Mouse (Mus musculus) layer of hippocampus, adult 9-10 months (tissue): Measurements from ENCODE around the gene Met.

ENCODE experiments used
- DNase-seq: peaks from one replicate; pipeline ENCODE4 v3.0.0; 2022; ENCODE audit warnings: low spot score

Gene Met

DNA sequence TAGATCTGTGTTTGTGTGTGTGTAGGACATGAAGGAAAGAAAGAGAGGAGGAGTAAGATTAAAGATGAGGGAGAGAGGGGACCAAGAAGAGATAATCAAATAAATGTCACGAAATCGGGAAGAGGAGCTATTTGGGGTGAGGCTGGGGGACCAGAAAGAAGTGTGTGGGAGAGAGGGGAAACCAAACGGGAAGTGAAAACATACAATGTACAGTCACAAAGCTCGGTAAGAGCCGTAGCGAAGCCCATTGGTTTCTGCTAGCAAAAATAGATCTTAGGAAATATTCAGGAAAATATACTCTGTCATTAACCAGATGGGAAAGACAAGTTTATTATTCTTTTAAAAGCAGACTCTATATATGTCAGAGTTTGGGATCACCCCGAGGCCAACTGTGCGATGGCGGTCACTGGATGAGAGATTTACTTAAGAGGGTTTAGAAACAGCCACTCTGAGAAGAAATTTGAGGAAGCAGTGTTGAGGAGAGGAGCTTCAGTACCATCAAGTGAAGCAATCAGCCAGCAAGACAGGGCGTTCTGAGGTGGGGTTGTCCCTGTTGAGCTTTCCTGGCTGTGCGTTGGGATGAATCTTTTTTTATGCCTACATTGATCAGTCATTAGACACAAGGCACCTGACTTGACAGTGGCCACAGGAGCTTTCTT is 147.9 kb downstream of the Met start:
- no peak for DNase-seq

DNA sequence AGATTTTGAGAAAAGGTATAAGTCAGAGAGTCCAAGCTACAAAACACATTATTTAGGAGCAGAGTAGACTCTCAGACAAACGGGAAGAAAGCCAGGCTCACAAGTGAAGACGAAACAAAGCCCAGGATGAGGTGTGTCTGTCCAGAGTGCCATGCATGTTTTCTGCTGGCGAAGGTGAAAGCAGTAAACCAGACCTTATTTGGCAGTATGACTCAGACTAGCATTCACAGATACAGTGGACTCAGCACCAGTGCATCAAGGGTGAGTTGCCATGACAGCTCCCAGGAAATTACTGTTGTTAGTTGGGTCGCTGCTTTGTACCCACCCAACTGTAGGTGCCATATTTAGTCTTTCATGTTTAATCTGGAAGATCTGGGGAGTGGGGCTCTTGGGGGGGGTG is 149.1 kb downstream of the Met start:
- DNase-seq: no peak

GRCm38 (mm10) chr6:17620823-17621222 is 157.2 kb downstream of the Met start:
- DNase-seq: no peak

DNA sequence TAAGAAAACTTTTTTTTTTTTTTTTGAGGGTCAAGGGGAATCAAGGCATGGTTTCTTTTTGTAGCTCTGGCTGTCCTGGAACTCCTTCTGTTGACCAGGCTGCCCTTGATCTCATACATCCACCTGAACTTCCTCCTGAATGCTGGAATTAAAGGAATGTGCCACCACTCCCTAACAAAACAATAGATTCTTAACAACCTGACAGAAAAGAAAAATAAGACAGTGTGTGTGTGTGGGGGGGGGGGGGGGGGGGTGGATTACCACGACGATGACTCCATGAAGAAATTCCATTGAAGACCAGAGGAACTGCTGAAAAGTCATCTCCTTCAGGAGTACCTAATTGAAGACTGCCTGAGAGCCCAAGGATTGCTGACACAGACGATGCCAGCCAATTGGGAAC is 157.8 kb downstream of the Met start:
- no peak for DNase-seq
